Mouse (Mus musculus) olfactory bulb, adult 2 months (tissue): ENCODE data around the gene Efcab5.

Experiments used
- CTCF ChIP-seq: fragments of 200-500 bp; IDR thresholded peaks from 2 replicates; pipeline ENCODE4 v1.5.1; 2012; ENCODE audit warnings: low read depth, mild to moderate bottlenecking, low read length, moderate library complexity; ENCODE audit not compliant: insufficient read depth
- POLR2A ChIP-seq: fragments of 200-500 bp; IDR thresholded peaks from 2 replicates; pipeline ENCODE4 v1.6.1; 2012; ENCODE audit warnings: mild to moderate bottlenecking, low read depth, low read length, moderate library complexity; ENCODE audit not compliant: insufficient read depth

GRCm38 (mm10) chr11:77084001-77084682 is 104.6 kb downstream of the Efcab5 start:
- TF ChIP-seq CTCF (no peak), POLR2A (no peak)
